Mouse (Mus musculus) embryonic facial prominence, embryonic 14.5 days (tissue): ENCODE data around the gene Mapkapk3. TPM values are rescaled to one million over a fixed set of nuclear protein-coding genes. Genes with fewer than 3 reads are reported as not detected.
"Not testable (repeated sequence)": the region's sequence is repeated elsewhere in the genome, so short reads cannot be mapped to it uniquely, and the experiment has no call there.

Experiments used
- ATAC-seq: fragments of 200-750 bp; cut with Nextera tagmentation; 2 replicates; pipeline ENCODE4 v1.8.0; 2017; ENCODE audit warnings: low read depth, moderate number of reproducible peaks, moderate TSS enrichment
- DNase-seq: peaks from one replicate; pipeline ENCODE4 v3.0.0-alpha.2; 2015; ENCODE audit warnings: low spot score
- H3K27ac ChIP-seq: fragments of 300-500 bp; sonication (generic); replicated peaks from 2 replicates; pipeline ENCODE4 v1.5.1; 2014; ENCODE audit warnings: low read depth, mild to moderate bottlenecking, low read length, moderate library complexity
- H3K27me3 ChIP-seq: fragments of 300-500 bp; sonication (generic); replicated peaks from 2 replicates; pipeline ENCODE4 v1.6.1; 2014; ENCODE audit warnings: low read length; ENCODE audit not compliant: control insufficient read depth, insufficient read depth
- H3K36me3 ChIP-seq: fragments of 300-500 bp; sonication (generic); 2 replicates; pipeline ENCODE4 v1.6.1; 2014; ENCODE audit warnings: low read length, mixed read lengths; ENCODE audit not compliant: control insufficient read depth, insufficient read depth
- H3K4me1 ChIP-seq: fragments of 300-500 bp; sonication (generic); 2 replicates; pipeline ENCODE4 v1.6.1; 2014; ENCODE audit warnings: antibody characterized with exemption, low read length; ENCODE audit not compliant: control insufficient read depth, insufficient read depth
- H3K4me2 ChIP-seq: fragments of 300-500 bp; sonication (generic); 2 replicates; pipeline ENCODE4 v1.6.1; 2014; ENCODE audit warnings: low read depth, mild to moderate bottlenecking, low read length, moderate library complexity, mixed read lengths
- H3K4me3 ChIP-seq: fragments of 300-500 bp; sonication (generic); 2 replicates; pipeline ENCODE4 v1.5.1; 2014; ENCODE audit warnings: low read depth, mild to moderate bottlenecking, low read length
- H3K9ac ChIP-seq: fragments of 300-500 bp; sonication (generic); 2 replicates; pipeline ENCODE4 v1.6.1; 2014; ENCODE audit warnings: low read depth, mild to moderate bottlenecking, low read length, moderate library complexity, mixed read lengths
- H3K9me3 ChIP-seq: fragments of 300-500 bp; sonication (generic); 2 replicates; pipeline ENCODE4 v1.6.1; 2016; ENCODE audit warnings: low read length; ENCODE audit not compliant: control insufficient read depth
- WGBS: fragments of 180-500 bp; shearing (Covaris S2); extraction: QIAGEN DNeasy Blood & Tissue Kit; methylation state at CpG from one replicate; pipeline ENCODE4 v1.1.7; 2014; 5-methylcytosine and 5-hydroxymethylcytosine counted together
- polyA plus RNA-seq: library from polyadenylated mRNA; unstranded; fragments of >200 nt; fragmentation: Nextera tagmentation; extraction: Ambion mirVana; gene quantifications from 2 replicates; pipeline ENCODE4 v1.2.1, GENCODE M21; 2014

Mapkapk3 gene
- polyA plus RNA-seq, 1 experiment from 2014 or later, result 10.1 TPM

GRCm38 (mm10) chr9:107309600-107309999, 19.9 kb upstream of the Mapkapk3 start:
- Histone ChIP-seq H3K27me3 (no peaks in the 10 kb centered on the region), H3K9me3 (no peaks in the 10 kb centered on the region), H3K9ac (no peak overlapping the region), H3K4me3 (no peak overlapping the region), H3K4me1 (0 out of 2 replicates have a peak, but pooled peaks cover 3% of the 10 kb centered on the region), H3K36me3 (no peaks in the 10 kb centered on the region), H3K4me2 (no peak overlapping the region), H3K27ac (no peak overlapping the region)
- DNase-seq (no peak), ATAC-seq (no peak)
- WGBS, result 64% methylated on average over 5 of the region's 5 CpGs

DNA sequence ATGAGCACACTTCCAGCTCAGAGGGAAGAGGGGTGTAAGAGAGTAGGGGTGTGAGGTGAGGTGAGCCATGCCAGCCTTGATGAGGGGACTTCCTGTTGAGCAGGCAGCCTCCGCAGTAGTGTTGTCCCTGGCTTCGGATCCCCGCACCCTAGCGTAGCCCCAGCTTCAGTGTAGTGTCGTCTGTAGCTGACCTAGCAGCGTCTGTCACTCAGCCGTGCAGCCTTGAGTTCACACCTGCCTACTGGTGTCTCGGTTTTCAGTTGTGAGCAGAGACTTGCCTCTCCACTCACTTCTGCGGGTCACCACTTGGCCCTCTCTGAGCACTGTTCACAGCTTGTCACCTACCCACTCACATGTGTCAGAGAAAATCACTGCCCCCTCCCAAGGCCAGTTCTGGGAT, 19.5 kb upstream of the Mapkapk3 start:
- H3K9me3 ChIP-seq, result no peaks in the 10 kb centered on the region
- H3K4me1 ChIP-seq, result 0 out of 2 replicates have a peak, but pooled peaks cover 3% of the 10 kb centered on the region
- no peak overlapping the region for H3K4me2 ChIP-seq
- no peak overlapping the region for H3K27ac ChIP-seq
- 58% methylated on average over 9 of the region's 9 CpGs for WGBS
- H3K9ac ChIP-seq, result no peak overlapping the region
- no peaks in the 10 kb centered on the region for H3K27me3 ChIP-seq
- no peak overlapping the region for H3K4me3 ChIP-seq
- no peaks in the 10 kb centered on the region for H3K36me3 ChIP-seq
- ATAC-seq, result no peak
- no peak for DNase-seq

DNA sequence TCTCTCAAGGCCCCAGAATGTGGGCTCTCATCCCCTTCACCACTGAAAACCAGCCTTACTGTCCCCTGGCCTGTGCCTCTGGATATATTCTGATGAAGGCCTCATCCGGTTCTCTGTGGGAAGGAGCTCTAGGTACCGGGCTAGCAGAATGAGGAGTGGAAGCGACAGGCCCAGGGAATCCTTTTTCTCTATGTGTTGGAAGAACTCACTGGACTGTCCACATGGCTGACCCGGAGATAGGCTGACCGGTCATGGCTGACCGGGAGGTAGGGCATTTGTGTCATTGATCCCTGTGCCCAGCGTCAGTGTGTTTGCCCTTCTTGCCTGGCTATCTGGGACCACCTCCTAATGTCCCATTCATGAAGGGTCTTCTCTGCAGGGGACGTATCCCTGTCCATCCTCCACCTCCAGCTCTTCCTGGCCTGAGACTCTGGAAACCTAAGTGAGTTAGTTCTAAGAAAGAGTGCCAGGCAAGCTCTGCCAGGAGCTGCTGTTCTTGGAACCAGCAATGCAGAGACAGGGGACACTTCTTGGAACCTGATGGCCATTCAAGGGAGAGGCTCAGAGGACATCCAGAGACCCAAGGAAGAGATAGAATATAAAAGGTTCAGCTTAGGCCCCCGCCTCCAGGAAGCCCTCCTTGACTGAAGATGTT, 18.8 kb upstream of the Mapkapk3 start:
- WGBS, result 79% methylated on average over 9 of the region's 9 CpGs
- Histone ChIP-seq H3K4me3 (no peak overlapping the region), H3K4me1 (0 out of 2 replicates have a peak, but pooled peaks cover 3% of the 10 kb centered on the region), H3K27ac (no peak overlapping the region), H3K9ac (no peak overlapping the region), H3K9me3 (no peaks in the 10 kb centered on the region), H3K4me2 (no peak overlapping the region), H3K27me3 (no peaks in the 10 kb centered on the region), H3K36me3 (no peaks in the 10 kb centered on the region)
- no peak for DNase-seq
- no peak for ATAC-seq

- Histone ChIP-seq H3K27ac (peak overlapping the region; percentile 48; the same call in 1 of the 2 replicates), H3K9ac (0 out of 2 replicates have a peak overlapping the region, but pooled peaks have one; percentile 34), H3K4me2 (no peak overlapping the region), H3K4me3 (no peak overlapping the region), H3K9me3 (no peaks in the 10 kb centered on the region), H3K27me3 (no peaks in the 10 kb centered on the region), H3K4me1 (0 out of 2 replicates have a peak, but pooled peaks cover 3% of the 10 kb centered on the region), H3K36me3 (no peaks in the 10 kb centered on the region)
- DNase-seq (peak; percentile 45), ATAC-seq (peak; percentile 51; the same call in 1 of the 2 replicates)
- WGBS, result 44% methylated on average over 9 of the region's 12 CpGs
Measured at GRCm38 (mm10) chr9:107307886-107308285, 18.2 kb upstream of the Mapkapk3 start.

DNA sequence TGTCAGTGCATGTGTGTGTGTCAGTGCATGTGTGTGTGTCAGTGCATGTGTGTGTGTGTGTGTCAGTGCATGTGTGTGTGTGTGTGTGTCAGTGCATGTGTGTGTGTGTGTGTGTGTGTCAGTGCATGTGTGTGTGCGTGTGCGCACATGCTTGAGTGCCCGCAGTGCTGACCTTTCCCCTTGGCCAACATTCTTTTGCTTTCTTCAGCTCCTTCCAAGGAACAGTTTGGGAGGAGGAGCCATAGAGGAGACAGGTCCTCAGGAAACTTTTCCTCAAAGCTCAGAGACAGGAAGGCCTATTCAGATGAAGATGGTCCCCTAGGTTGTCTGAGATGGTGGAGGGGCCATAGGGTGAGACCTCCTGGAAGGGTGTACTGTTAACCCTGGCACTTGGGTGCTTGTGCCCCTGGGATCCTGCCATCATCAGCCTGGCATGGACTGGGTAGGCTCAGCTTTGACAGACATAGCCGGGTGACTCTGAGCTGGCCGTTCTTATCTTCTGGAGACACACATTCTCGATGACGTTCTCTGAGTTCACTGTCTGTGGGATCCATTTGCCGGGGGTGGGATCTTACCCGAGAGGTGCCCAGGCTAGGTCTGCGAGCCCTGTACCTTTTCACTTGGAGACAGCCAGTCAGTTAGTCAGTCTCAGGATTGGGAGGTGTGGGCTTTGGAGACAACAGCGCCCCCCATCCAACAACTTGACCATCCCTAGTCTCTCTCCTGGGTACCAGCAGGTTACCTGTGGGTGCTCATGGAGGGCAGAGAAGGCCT, 17.6 kb upstream of the Mapkapk3 start:
- no peak overlapping the region for H3K4me3 ChIP-seq

GRCm38 (mm10) chr9:107306673-107307072, 17.0 kb upstream of the Mapkapk3 start:
- WGBS, result 100% methylated on average over 1 of the region's 1 CpGs
- not testable (repeated sequence) for H3K4me3 ChIP-seq, H3K27ac ChIP-seq, H3K36me3 ChIP-seq, H3K27me3 ChIP-seq, H3K9me3 ChIP-seq, H3K4me1 ChIP-seq, ATAC-seq, H3K4me2 ChIP-seq, DNase-seq, H3K9ac ChIP-seq

More for the DNA sequence above, 17.6 kb upstream of the Mapkapk3 start:
- Histone ChIP-seq H3K36me3 (peaks cover under 1% of the 10 kb centered on the region; the same call in 1 of the 2 replicates), H3K4me1 (0 out of 2 replicates have a peak, but pooled peaks cover 3% of the 10 kb centered on the region), H3K9ac (0 out of 2 replicates have a peak overlapping the region, but pooled peaks have one; percentile 34), H3K9me3 (no peaks in the 10 kb centered on the region), H3K4me2 (no peak overlapping the region), H3K27ac (peak overlapping the region; percentile 48; the same call in 1 of the 2 replicates), H3K27me3 (no peaks in the 10 kb centered on the region)
- WGBS, result 82% methylated on average over 11 of the region's 11 CpGs
- DNase-seq (no peak), ATAC-seq (no peak)

GRCm38 (mm10) chr9:107305601-107306542, 16.2 kb upstream of the Mapkapk3 start:
- Histone ChIP-seq H3K27ac (peak overlapping the region; percentile 33), H3K4me1 (0 out of 2 replicates have a peak, but pooled peaks cover 3% of the 10 kb centered on the region), H3K27me3 (no peaks in the 10 kb centered on the region), H3K4me2 (no peak overlapping the region), H3K36me3 (peaks cover 15% of the 10 kb centered on the region), H3K9me3 (no peaks in the 10 kb centered on the region), H3K4me3 (no peak overlapping the region), H3K9ac (no peak overlapping the region)
- DNase-seq, result no peak
- 0 out of 2 replicates have a peak, but pooled peaks have one; percentile 12 for ATAC-seq
- 46% methylated on average over 11 of the region's 13 CpGs for WGBS

- 78% methylated on average over 4 of the region's 4 CpGs for WGBS
- Histone ChIP-seq H3K36me3 (peaks cover 24% of the 10 kb centered on the region), H3K4me2 (no peak overlapping the region), H3K4me3 (no peak overlapping the region), H3K27me3 (no peaks in the 10 kb centered on the region), H3K27ac (no peak overlapping the region), H3K9me3 (no peaks in the 10 kb centered on the region), H3K9ac (no peak overlapping the region), H3K4me1 (0 out of 2 replicates have a peak, but pooled peaks cover 3% of the 10 kb centered on the region)
- no peak for DNase-seq
- ATAC-seq, result no peak
Measured at GRCm38 (mm10) chr9:107305012-107305411, 15.3 kb upstream of the Mapkapk3 start.
